Mouse (Mus musculus): ENCODE measurements around the gene Vangl2. TPM values are rescaled to one million over a fixed set of nuclear protein-coding genes. Genes with fewer than 3 reads are reported as not detected.
"Not testable (repeated sequence)": the region's sequence is repeated elsewhere in the genome, so short reads cannot be mapped to it uniquely, and the experiment has no call there.

Vangl2 gene
- polyA plus RNA-seq, 1 experiment = not detected

DNA sequence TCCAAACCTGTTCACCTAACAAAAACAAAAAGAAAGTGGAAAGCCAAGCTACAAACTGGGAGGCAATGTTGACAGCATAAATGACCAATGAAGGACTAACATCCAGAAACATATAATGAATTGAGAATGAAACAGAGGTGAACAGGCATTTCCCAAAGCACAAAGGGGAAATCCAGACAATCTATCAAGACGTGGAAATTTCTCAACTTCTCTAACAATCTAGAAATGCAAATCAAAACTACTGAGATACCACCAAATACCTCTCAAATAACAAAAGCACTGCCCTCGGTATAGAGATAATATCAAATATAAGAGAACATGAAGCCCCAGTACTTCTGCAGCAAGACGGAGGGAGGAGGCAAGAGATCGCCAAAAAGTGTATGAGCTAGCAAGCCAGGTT, 45.5 kb downstream of the Vangl2 start:
- H3K27ac ChIP-seq (ENCODE audit: insufficient read depth, low read depth, low read length) = no peak overlapping the region
- no peak overlapping the region for H3K4me3 ChIP-seq (ENCODE audit: insufficient read depth, low read depth, low read length)
- TF ChIP-seq POLR2A (IDR thresholded peaks at IDR 0.05; ENCODE audit: insufficient read depth, low read depth, low read length) (no peak), CTCF (IDR thresholded peaks at IDR 0.05; ENCODE audit: insufficient read depth, low read depth, low read length) (no peak)
- 0 out of 2 replicates have a peak, but pooled peaks cover 2% of the 10 kb centered on the region for H3K4me1 ChIP-seq (ENCODE audit: control insufficient read depth, insufficient read depth, low read length)
- 76% methylated on average over 4 of the region's 4 CpGs for WGBS

GRCm38 (mm10) chr1:171982170-171982569, 46.1 kb downstream of the Vangl2 start:
- TF ChIP-seq CTCF (IDR thresholded peaks at IDR 0.05; ENCODE audit: insufficient read depth, low read depth, low read length) (no peak), POLR2A (IDR thresholded peaks at IDR 0.05; ENCODE audit: insufficient read depth, low read depth, low read length) (no peak)
- Histone ChIP-seq H3K4me3 (ENCODE audit: insufficient read depth, low read depth, low read length) (no peak overlapping the region), H3K27ac (ENCODE audit: insufficient read depth, low read depth, low read length) (no peak overlapping the region), H3K4me1 (ENCODE audit: control insufficient read depth, insufficient read depth, low read length) (0 out of 2 replicates have a peak, but pooled peaks cover 2% of the 10 kb centered on the region)
- WGBS = 75% methylated on average over 5 of the region's 5 CpGs

DNA sequence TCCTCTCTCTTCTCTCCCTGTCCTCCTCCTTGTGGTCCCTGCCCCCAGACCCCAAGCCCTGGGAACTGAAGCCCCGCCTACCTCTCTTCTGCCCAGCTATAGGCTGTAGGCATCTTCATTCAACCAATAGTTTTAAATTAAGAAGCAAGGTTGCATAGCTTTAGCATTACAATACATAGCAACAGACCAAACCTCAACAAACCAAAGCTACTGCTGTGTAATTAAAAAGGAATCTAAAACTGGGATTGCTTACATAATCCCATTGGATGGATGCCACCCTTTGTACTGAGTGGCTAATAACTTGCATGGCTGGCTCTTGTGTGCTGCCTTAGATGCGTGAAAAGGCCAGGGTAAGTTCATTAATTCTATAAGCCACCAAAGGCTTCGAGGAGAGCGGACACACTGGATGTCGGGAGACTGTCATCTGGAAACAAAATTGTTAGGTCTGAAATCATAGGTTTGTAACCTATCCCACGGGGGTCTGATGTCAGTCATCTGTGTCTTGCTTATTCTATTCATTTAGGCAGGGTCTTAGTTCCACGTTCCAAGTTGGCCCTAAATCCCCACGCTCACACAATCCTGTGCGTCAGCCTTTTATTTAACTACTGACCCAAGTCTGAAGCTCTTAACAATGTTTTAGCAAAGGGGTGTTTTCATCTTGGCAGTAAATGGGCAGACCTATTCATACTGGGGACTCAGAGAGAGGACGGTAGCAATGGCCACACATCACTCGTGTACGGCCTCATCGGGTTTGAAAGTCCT, 48.1 kb downstream of the Vangl2 start:
- no peak overlapping the region for H3K27ac ChIP-seq (ENCODE audit: insufficient read depth, low read depth, low read length)
- no peak for TF ChIP-seq CTCF (IDR thresholded peaks at IDR 0.05; ENCODE audit: insufficient read depth, low read depth, low read length)
- no peak for TF ChIP-seq POLR2A (IDR thresholded peaks at IDR 0.05; ENCODE audit: insufficient read depth, low read depth, low read length)
- 39% methylated on average over 13 of the region's 13 CpGs for whole genome bisulfite sequencing

GRCm38 (mm10) chr1:171977891-171978290, 50.4 kb downstream of the Vangl2 start:
- Histone ChIP-seq H3K4me1 (ENCODE audit: control insufficient read depth, insufficient read depth, low read length) (0 out of 2 replicates have a peak, but pooled peaks cover 2% of the 10 kb centered on the region), H3K4me3 (ENCODE audit: insufficient read depth, low read depth, low read length) (no peak overlapping the region), H3K27ac (ENCODE audit: insufficient read depth, low read depth, low read length) (no peak overlapping the region)
- WGBS = 93% methylated on average over 2 of the region's 2 CpGs
- TF ChIP-seq POLR2A (IDR thresholded peaks at IDR 0.05; ENCODE audit: insufficient read depth, low read depth, low read length) (no peak), CTCF (IDR thresholded peaks at IDR 0.05; ENCODE audit: insufficient read depth, low read depth, low read length) (no peak)

More for the DNA sequence above, 48.1 kb downstream of the Vangl2 start:
- Histone ChIP-seq H3K4me3 (ENCODE audit: insufficient read depth, low read depth, low read length) (no peak overlapping the region), H3K4me1 (ENCODE audit: control insufficient read depth, insufficient read depth, low read length) (0 out of 2 replicates have a peak, but pooled peaks cover 2% of the 10 kb centered on the region)

DNA sequence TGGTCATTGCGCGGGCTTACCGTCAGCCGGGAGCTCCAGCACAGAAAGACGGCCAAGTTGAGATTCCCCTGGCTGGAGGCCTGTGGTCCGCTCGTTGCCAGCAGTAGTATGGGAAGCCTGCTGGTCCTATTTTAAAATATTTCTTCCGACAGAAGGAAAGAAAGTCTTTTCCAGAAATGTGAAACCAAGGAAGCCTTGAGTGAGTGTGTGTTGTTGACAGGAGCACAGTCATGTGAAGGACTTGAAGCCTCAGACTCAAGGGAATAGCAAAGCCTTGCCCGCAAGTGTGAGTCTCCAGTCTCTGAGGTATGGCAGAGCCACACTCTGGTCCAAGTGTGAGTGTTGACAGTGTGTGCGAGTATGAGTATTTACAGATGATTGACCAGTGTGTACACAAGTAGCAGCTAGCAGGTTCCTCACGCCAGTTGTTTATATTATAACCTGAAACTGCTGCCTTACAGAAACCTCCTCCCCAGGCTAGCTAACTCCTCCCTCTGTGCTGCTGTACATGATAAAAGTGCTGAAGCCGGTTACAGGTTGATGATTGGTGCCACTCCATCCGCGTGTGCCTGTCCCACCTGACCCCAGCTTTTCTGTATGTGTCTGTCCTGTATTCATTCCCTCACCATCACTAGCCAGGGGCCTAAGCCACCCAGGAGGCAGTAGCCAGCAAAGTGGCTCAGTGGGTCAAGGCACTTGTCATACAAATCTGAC, 51.3 kb downstream of the Vangl2 start:
- no peak overlapping the region for H3K4me3 ChIP-seq (ENCODE audit: insufficient read depth, low read depth, low read length)
- TF ChIP-seq POLR2A (IDR thresholded peaks at IDR 0.05; ENCODE audit: insufficient read depth, low read depth, low read length) (no peak), CTCF (IDR thresholded peaks at IDR 0.05; ENCODE audit: insufficient read depth, low read depth, low read length) (no peak)
- WGBS = 92% methylated on average over 14 of the region's 14 CpGs

DNA sequence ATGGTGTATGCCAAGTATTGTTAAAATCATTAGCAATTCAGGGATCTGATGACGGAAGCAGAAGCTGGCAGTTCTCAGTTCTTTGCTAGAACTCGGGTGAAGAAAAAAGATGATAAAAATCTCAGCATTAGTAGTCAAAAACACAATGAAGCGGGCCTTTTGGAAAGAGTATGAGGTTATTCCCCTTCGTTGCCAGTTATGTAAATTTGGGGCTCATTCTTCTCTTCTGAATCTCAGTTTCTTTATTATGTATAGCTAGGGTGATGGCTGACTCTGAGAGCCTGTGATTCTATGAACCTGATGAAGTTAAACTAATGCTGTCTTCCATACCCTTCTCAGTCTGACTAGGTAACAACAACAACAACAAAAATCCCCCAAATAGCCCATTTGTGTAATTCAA, 52.4 kb downstream of the Vangl2 start:
- 0 out of 2 replicates have a peak, but pooled peaks cover 2% of the 10 kb centered on the region for H3K4me1 ChIP-seq (ENCODE audit: control insufficient read depth, insufficient read depth, low read length)
- H3K4me3 ChIP-seq (ENCODE audit: insufficient read depth, low read depth, low read length) = no peak overlapping the region
- WGBS = 49% methylated on average over 4 of the region's 4 CpGs

More for the DNA sequence above, 51.3 kb downstream of the Vangl2 start:
- Histone ChIP-seq H3K27ac (ENCODE audit: insufficient read depth, low read depth, low read length) (no peak overlapping the region), H3K4me1 (ENCODE audit: control insufficient read depth, insufficient read depth, low read length) (0 out of 2 replicates have a peak, but pooled peaks cover 2% of the 10 kb centered on the region)

GRCm38 (mm10) chr1:171975377-171975776, 52.9 kb downstream of the Vangl2 start:
- 87% methylated on average over 9 of the region's 9 CpGs for WGBS
- Histone ChIP-seq H3K4me3 (ENCODE audit: insufficient read depth, low read depth, low read length) (no peak overlapping the region), H3K27ac (ENCODE audit: insufficient read depth, low read depth, low read length) (no peak overlapping the region), H3K4me1 (ENCODE audit: control insufficient read depth, insufficient read depth, low read length) (0 out of 2 replicates have a peak, but pooled peaks cover 2% of the 10 kb centered on the region)
- TF ChIP-seq CTCF (IDR thresholded peaks at IDR 0.05; ENCODE audit: insufficient read depth, low read depth, low read length) = no peak
- no peak for TF ChIP-seq POLR2A (IDR thresholded peaks at IDR 0.05; ENCODE audit: insufficient read depth, low read depth, low read length)

More for the DNA sequence above, 52.4 kb downstream of the Vangl2 start:
- TF ChIP-seq POLR2A (IDR thresholded peaks at IDR 0.05; ENCODE audit: insufficient read depth, low read depth, low read length) = no peak
- TF ChIP-seq CTCF (IDR thresholded peaks at IDR 0.05; ENCODE audit: insufficient read depth, low read depth, low read length) = no peak
- H3K27ac ChIP-seq (ENCODE audit: insufficient read depth, low read depth, low read length) = no peak overlapping the region

- WGBS = 100% methylated on average over 2 of the region's 2 CpGs
- H3K27ac ChIP-seq (ENCODE audit: insufficient read depth, low read depth, low read length); H3K4me3 ChIP-seq (ENCODE audit: insufficient read depth, low read depth, low read length); H3K4me1 ChIP-seq (ENCODE audit: control insufficient read depth, insufficient read depth, low read length): not testable (repeated sequence)
Measured at GRCm38 (mm10) chr1:171974361-171974760, 53.9 kb downstream of the Vangl2 start.

Measured in olfactory bulb, adult 2 months (tissue).